Mouse (Mus musculus) left cerebral cortex, adult 2 months (tissue): Measurements from ENCODE around the gene Phf19. TPM values are rescaled to one million over a fixed set of nuclear protein-coding genes. Genes with fewer than 3 reads are reported as not detected.

Source experiments
- DNase-seq, 2 experiments: peaks; one replicate each; pipeline ENCODE4 v3.0.0; 2021 to 2022; ENCODE audit warnings: low spot score in 2 of 2, mixed read lengths in 1 of 2; ENCODE audit errors: extremely low spot score in 1 of 2
- H3K27ac ChIP-seq: fragments of 200-600 bp; 2 replicates; pipeline ENCODE4 v1.8.1; 2022
- H3K4me3 ChIP-seq: fragments of 200-600 bp; 2 replicates; pipeline ENCODE4 v1.8.1; 2022
- CTCF ChIP-seq: fragments of 200-600 bp; IDR thresholded peaks from 2 replicates; pipeline ENCODE4 v1.8.1; 2022; ENCODE audit warnings: antibody characterized with exemption, mild to moderate bottlenecking, moderate library complexity
- intact Hi-C: fragments of 180-260 bp; cut with DNase I; formaldehyde crosslinking; loops from one replicate; pipeline ENCODE4 v1.15.1; 2025
- total RNA-seq, 2 experiments: library from RNA; stranded (reverse); gene quantifications; 2 replicates each; pipeline ENCODE4 v1.2.3; 2021

The Phf19 gene
- total RNA-seq, 2 experiments from 2014 or later = 0.84 to 1.3 TPM

GRCm38 (mm10) chr2:34927320-34927719 is 13.5 kb upstream of the Phf19 start:
- TF ChIP-seq CTCF = no peak
- no peak for DNase-seq
- H3K4me3 ChIP-seq = no peak overlapping the region
- no peak overlapping the region for H3K27ac ChIP-seq
- intact Hi-C loops = no loop called here

GRCm38 (mm10) chr2:34922729-34923128 is 8.9 kb upstream of the Phf19 start:
- Histone ChIP-seq H3K4me3 (no peak overlapping the region), H3K27ac (no peak overlapping the region)
- intact Hi-C loops = no loop called here
- no peak for DNase-seq
- no peak for TF ChIP-seq CTCF

GRCm38 (mm10) chr2:34920144-34920543 is 6.3 kb upstream of the Phf19 start:
- no peak for DNase-seq
- TF ChIP-seq CTCF = no peak
- H3K4me3 ChIP-seq = no peak overlapping the region
- H3K27ac ChIP-seq = no peak overlapping the region
- intact Hi-C loops = no loop called here

GRCm38 (mm10) chr2:34915103-34915502 is 1.3 kb upstream of the Phf19 start:
- no peak for DNase-seq
- intact Hi-C loops = no loop called here
- TF ChIP-seq CTCF = no peak
- no peak overlapping the region for H3K27ac ChIP-seq
- no peak overlapping the region for H3K4me3 ChIP-seq

- intact Hi-C loops = no loop called here
- no peak for TF ChIP-seq CTCF
- DNase-seq = no peak
- Histone ChIP-seq H3K27ac (no peak overlapping the region), H3K4me3 (no peak overlapping the region)
These were observed 927 bp upstream of the Phf19 start for GRCm38 (mm10) chr2:34914823-34915082.

- TF ChIP-seq CTCF = no peak
- peak; percentile 33 to 47 for DNase-seq
- H3K27ac ChIP-seq = no peak overlapping the region
- H3K4me3 ChIP-seq = peak overlapping the region; percentile 51
- intact Hi-C loops = no loop called here
These were observed 420 bp upstream of the Phf19 start for GRCm38 (mm10) chr2:34914069-34914822.

- Histone ChIP-seq H3K4me3 (no peak overlapping the region), H3K27ac (no peak overlapping the region)
- no peak for DNase-seq
- no peak for TF ChIP-seq CTCF
- intact Hi-C loops = no loop called here
These were observed 1.2 kb downstream of the Phf19 start for GRCm38 (mm10) chr2:34912613-34913012.

GRCm38 (mm10) chr2:34911871-34912270 is 2.0 kb downstream of the Phf19 start:
- no peak overlapping the region for H3K27ac ChIP-seq
- intact Hi-C loops = no loop called here
- TF ChIP-seq CTCF = no peak
- H3K4me3 ChIP-seq = no peak overlapping the region
- no peak for DNase-seq

GRCm38 (mm10) chr2:34909719-34910118 is 4.1 kb downstream of the Phf19 start:
- no peak overlapping the region for H3K4me3 ChIP-seq
- no peak overlapping the region for H3K27ac ChIP-seq
- TF ChIP-seq CTCF = no peak
- DNase-seq = no peak
- intact Hi-C loops = no loop called here

- H3K27ac ChIP-seq = no peak overlapping the region
- intact Hi-C loops = no loop called here
- DNase-seq = peak in 1 of 2 experiments; percentile 24
- H3K4me3 ChIP-seq = no peak overlapping the region
- peak; percentile 19 for TF ChIP-seq CTCF
These were observed 6.8 kb downstream of the Phf19 start for GRCm38 (mm10) chr2:34906861-34907604.

- intact Hi-C loops = no loop called here
- no peak overlapping the region for H3K27ac ChIP-seq
- no peak overlapping the region for H3K4me3 ChIP-seq
- DNase-seq = no peak
- TF ChIP-seq CTCF = no peak
These were observed 7.4 kb downstream of the Phf19 start for GRCm38 (mm10) chr2:34906426-34906825.

- peak overlapping the region; percentile 63 for H3K27ac ChIP-seq
- DNase-seq = peak; percentile 95 to 97
- H3K4me3 ChIP-seq = peak overlapping the region; percentile 43
- intact Hi-C loops = loop anchor here (2.0 kb wide), 2 partner anchors 34 to 78 kb away; partner anchors contain the start of gene Fbxw2
- no peak for TF ChIP-seq CTCF
These were observed 8.8 kb downstream of the Phf19 start for GRCm38 (mm10) chr2:34904849-34905542.
